Mouse (Mus musculus) testis, adult 2 months (tissue): Measurements from ENCODE around the gene Rasa2. TPM values are rescaled to one million over a fixed set of nuclear protein-coding genes. Genes with fewer than 3 reads are reported as not detected.

Experiments
- H3K27ac ChIP-seq: fragments of 200-500 bp; 2 replicates; pipeline ENCODE4 v1.5.1; 2012; ENCODE audit warnings: low read depth, low read length; ENCODE audit not compliant: control insufficient read depth, insufficient read depth
- H3K27me3 ChIP-seq: fragments of 200-500 bp; 2 replicates; pipeline ENCODE4 v1.6.1; 2012; ENCODE audit warnings: mild to moderate bottlenecking, low read length, moderate library complexity; ENCODE audit not compliant: control insufficient read depth, insufficient read depth
- H3K36me3 ChIP-seq: fragments of 200-500 bp; 2 replicates; pipeline ENCODE4 v1.6.1; 2012; ENCODE audit warnings: mild to moderate bottlenecking, low read length; ENCODE audit not compliant: control insufficient read depth, insufficient read depth
- H3K4me1 ChIP-seq: fragments of 200-500 bp; 2 replicates; pipeline ENCODE4 v1.6.1; 2012; ENCODE audit warnings: low read length; ENCODE audit not compliant: control insufficient read depth, insufficient read depth
- H3K4me3 ChIP-seq: fragments of 200-500 bp; 2 replicates; pipeline ENCODE4 v1.5.1; 2012; ENCODE audit warnings: low read depth, mild to moderate bottlenecking, low read length, moderate library complexity, mixed read lengths; ENCODE audit not compliant: control insufficient read depth
- CTCF ChIP-seq: fragments of 200-500 bp; IDR thresholded peaks from 2 replicates; pipeline ENCODE4 v1.5.1; 2012; ENCODE audit warnings: low read depth, mild to moderate bottlenecking, inconsistent platforms, low read length, moderate library complexity; ENCODE audit not compliant: control insufficient read depth, insufficient read depth, insufficient replicate concordance
- POLR2A ChIP-seq: fragments of 200-500 bp; IDR thresholded peaks from 2 replicates; pipeline ENCODE4 v1.6.1; 2012; ENCODE audit warnings: low read depth, mild to moderate bottlenecking, inconsistent platforms, low read length, moderate library complexity; ENCODE audit not compliant: control insufficient read depth
- polyA plus RNA-seq: library from polyadenylated mRNA; depleted of rRNA; stranded (reverse); fragments of >200 nt; gene quantifications from 2 replicates; pipeline ENCODE4 v1.2.3, GENCODE M21; 2012

Gene Rasa2
- polyA plus RNA-seq, 1 experiment: 1.8 TPM

- H3K4me1 ChIP-seq: peaks cover 9% of the 10 kb centered on the region
Measured at GRCm38 (mm10) chr9:96535431-96535830, 96.0 kb downstream of the Rasa2 start.

GRCm38 (mm10) chr9:96534256-96534655 is 97.2 kb downstream of the Rasa2 start:
- Histone ChIP-seq H3K4me3 (no peak overlapping the region), H3K27ac (no peak overlapping the region), H3K36me3 (no peaks in the 10 kb centered on the region), H3K27me3 (no peaks in the 10 kb centered on the region), H3K4me1 (peaks cover 9% of the 10 kb centered on the region)
- no peak for TF ChIP-seq POLR2A
- TF ChIP-seq CTCF: no peak

More at GRCm38 (mm10) chr9:96535431-96535830, 96.0 kb downstream of the Rasa2 start:
- Histone ChIP-seq H3K4me3 (no peak overlapping the region), H3K27ac (no peak overlapping the region), H3K27me3 (no peaks in the 10 kb centered on the region), H3K36me3 (no peaks in the 10 kb centered on the region)
- no peak for TF ChIP-seq CTCF
- no peak for TF ChIP-seq POLR2A

- Histone ChIP-seq H3K27ac (no peak overlapping the region), H3K4me3 (no peak overlapping the region), H3K36me3 (no peaks in the 10 kb centered on the region), H3K27me3 (no peaks in the 10 kb centered on the region), H3K4me1 (peaks cover 7% of the 10 kb centered on the region)
- TF ChIP-seq CTCF (no peak), POLR2A (no peak)
Measured at GRCm38 (mm10) chr9:96533476-96533875, 97.9 kb downstream of the Rasa2 start.

- H3K27ac ChIP-seq: no peak overlapping the region
- no peaks in the 10 kb centered on the region for H3K36me3 ChIP-seq
- H3K4me1 ChIP-seq: peaks cover 6% of the 10 kb centered on the region
- no peak overlapping the region for H3K4me3 ChIP-seq
- TF ChIP-seq POLR2A: no peak
- TF ChIP-seq CTCF: no peak
- no peaks in the 10 kb centered on the region for H3K27me3 ChIP-seq
Measured at GRCm38 (mm10) chr9:96532531-96532930, 98.9 kb downstream of the Rasa2 start.

- Histone ChIP-seq H3K27ac (no peak overlapping the region), H3K36me3 (no peaks in the 10 kb centered on the region), H3K4me3 (no peak overlapping the region), H3K4me1 (no peaks in the 10 kb centered on the region; the same call in 1 of the 2 replicates), H3K27me3 (no peaks in the 10 kb centered on the region)
- TF ChIP-seq POLR2A (no peak), CTCF (no peak)
Measured at GRCm38 (mm10) chr9:96530674-96531081, 100.7 kb downstream of the Rasa2 start.

- Histone ChIP-seq H3K27ac (no peak overlapping the region), H3K27me3 (no peaks in the 10 kb centered on the region), H3K4me1 (peaks cover 4% of the 10 kb centered on the region), H3K4me3 (no peak overlapping the region), H3K36me3 (no peaks in the 10 kb centered on the region)
- no peak for TF ChIP-seq POLR2A
- no peak for TF ChIP-seq CTCF
Measured at GRCm38 (mm10) chr9:96529961-96530673, 101.3 kb downstream of the Rasa2 start.

GRCm38 (mm10) chr9:96526011-96526410 is 105.4 kb downstream of the Rasa2 start:
- Histone ChIP-seq H3K27me3 (no peaks in the 10 kb centered on the region), H3K4me1 (peaks cover 7% of the 10 kb centered on the region), H3K36me3 (no peaks in the 10 kb centered on the region), H3K4me3 (peak overlapping the region; percentile 64), H3K27ac (no peak overlapping the region)
- TF ChIP-seq POLR2A: no peak
- no peak for TF ChIP-seq CTCF
